Mouse (Mus musculus) heart, adult 2 months (tissue): Measurements from ENCODE around the gene Zfp984.
"Not testable (repeated sequence)": the region's sequence is repeated elsewhere in the genome, so short reads cannot be mapped to it uniquely, and the experiment has no call there.

Experiments used
- CTCF ChIP-seq: fragments of 200-600 bp; IDR thresholded peaks from 2 replicates; pipeline ENCODE4 v1.8.1; 2022; ENCODE audit warnings: antibody characterized with exemption, mild to moderate bottlenecking, moderate library complexity
- EP300 ChIP-seq: fragments of 200-500 bp; IDR thresholded peaks from 2 replicates; pipeline ENCODE4 v1.6.1; 2011; ENCODE audit warnings: low read depth, low read length, control low read depth; ENCODE audit not compliant: insufficient read depth

- not testable (repeated sequence) for TF ChIP-seq CTCF, EP300
Measured at GRCm38 (mm10) chr4:147795308-147795707, 14.3 kb downstream of the Zfp984 start.
